Mouse (Mus musculus): ENCODE results near the gene Lrrc19.

DNA sequence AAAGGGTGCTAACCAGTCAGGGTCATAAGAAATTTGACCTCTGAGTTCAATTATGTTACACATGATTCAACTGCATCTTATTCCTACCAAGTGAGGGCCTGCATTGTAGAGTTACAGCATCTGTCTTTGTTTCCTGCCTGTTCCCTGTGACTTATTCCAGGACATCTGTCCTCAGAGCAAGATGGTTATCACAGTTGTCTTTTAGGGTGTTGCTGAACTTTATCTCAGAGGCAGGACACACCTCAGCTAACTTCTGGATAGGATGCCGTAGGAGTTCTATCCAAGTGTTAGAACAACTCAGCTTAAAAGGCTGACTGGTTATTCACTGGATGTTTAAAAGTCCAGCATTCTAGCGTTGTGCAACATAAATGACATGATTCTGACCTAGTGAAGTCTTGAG lies 42.2 kb upstream of the Lrrc19 start:
- TF ChIP-seq CTCF (IDR thresholded peaks at IDR 0.05; ENCODE audit: control insufficient read depth, insufficient read depth, insufficient read length) (no peak), USF1 (IDR thresholded peaks at IDR 0.05; ENCODE audit: low read depth) (no peak), MAX (IDR thresholded peaks at IDR 0.05) (no peak), CEBPB (IDR thresholded peaks at IDR 0.05; ENCODE audit: low read depth) (no peak), FOSL1 (IDR thresholded peaks at IDR 0.05; ENCODE audit: insufficient read depth, low read length, poor library complexity, severe bottlenecking) (no peak), MYOG (IDR thresholded peaks at IDR 0.05; ENCODE audit: control insufficient read depth, extremely low read depth, insufficient read length) (no peak), MYOD1 (IDR thresholded peaks at IDR 0.05; ENCODE audit: control insufficient read depth, insufficient read length, low read depth) (no peak)

Data from C2C12 (cell line).